Mouse (Mus musculus) lung, embryonic 14.5 days (tissue): ENCODE measurements around the gene Tbc1d22a. TPM values are rescaled to one million over a fixed set of nuclear protein-coding genes. Genes with fewer than 3 reads are reported as not detected.

ENCODE experiments used
- ATAC-seq: fragments of 200-750 bp; cut with Nextera tagmentation; 2 replicates; pipeline ENCODE4 v1.8.0; 2017; ENCODE audit warnings: mild to moderate bottlenecking, moderate TSS enrichment, moderate library complexity; ENCODE audit not compliant: insufficient read depth
- DNase-seq: peaks from one replicate; pipeline ENCODE4 v3.0.0-alpha.2; 2015
- H3K27ac ChIP-seq: fragments of 300-500 bp; sonication (generic); 2 replicates; pipeline ENCODE4 v1.5.1; 2014; ENCODE audit warnings: low read depth, mild to moderate bottlenecking, moderate library complexity
- H3K27me3 ChIP-seq: fragments of 300-500 bp; sonication (generic); 2 replicates; pipeline ENCODE4 v1.6.1; 2014; ENCODE audit warnings: low read length, control low read depth; ENCODE audit not compliant: insufficient read depth
- H3K36me3 ChIP-seq: fragments of 300-500 bp; sonication (generic); 2 replicates; pipeline ENCODE4 v1.6.1; 2014; ENCODE audit warnings: control low read depth; ENCODE audit not compliant: insufficient read depth
- H3K4me1 ChIP-seq: fragments of 300-500 bp; sonication (generic); 2 replicates; pipeline ENCODE4 v1.6.1; 2014; ENCODE audit warnings: antibody characterized with exemption, control low read depth; ENCODE audit not compliant: insufficient read depth
- H3K4me2 ChIP-seq: fragments of 300-500 bp; sonication (generic); 2 replicates; pipeline ENCODE4 v1.6.1; 2014; ENCODE audit warnings: mild to moderate bottlenecking
- H3K4me3 ChIP-seq: fragments of 300-500 bp; sonication (generic); 2 replicates; pipeline ENCODE4 v1.5.1; 2014; ENCODE audit warnings: low read depth, low read length
- H3K9ac ChIP-seq: fragments of 300-500 bp; sonication (generic); 2 replicates; pipeline ENCODE4 v1.6.1; 2014
- H3K9me3 ChIP-seq: fragments of 300-500 bp; sonication (generic); 2 replicates; pipeline ENCODE4 v1.6.1; 2016; ENCODE audit warnings: low read depth, low read length, control low read depth
- CTCF ChIP-seq: IDR thresholded peaks from 2 replicates; pipeline ENCODE4 v1.5.1; 2016; ENCODE audit warnings: antibody characterized with exemption, low read depth
- WGBS: fragments of 180-500 bp; shearing (Covaris S2); extraction: QIAGEN DNeasy Blood & Tissue Kit; methylation state at CpG from one replicate; pipeline ENCODE4 v1.1.7; 2014; 5-methylcytosine and 5-hydroxymethylcytosine counted together
- polyA plus RNA-seq: library from polyadenylated mRNA; unstranded; fragments of >200 nt; fragmentation: Nextera tagmentation; extraction: Ambion mirVana; gene quantifications from 2 replicates; pipeline ENCODE4 v1.2.1, GENCODE M21; 2014

The Tbc1d22a gene
- polyA plus RNA-seq, 1 experiment from 2014 or later: 10.6 TPM

DNA sequence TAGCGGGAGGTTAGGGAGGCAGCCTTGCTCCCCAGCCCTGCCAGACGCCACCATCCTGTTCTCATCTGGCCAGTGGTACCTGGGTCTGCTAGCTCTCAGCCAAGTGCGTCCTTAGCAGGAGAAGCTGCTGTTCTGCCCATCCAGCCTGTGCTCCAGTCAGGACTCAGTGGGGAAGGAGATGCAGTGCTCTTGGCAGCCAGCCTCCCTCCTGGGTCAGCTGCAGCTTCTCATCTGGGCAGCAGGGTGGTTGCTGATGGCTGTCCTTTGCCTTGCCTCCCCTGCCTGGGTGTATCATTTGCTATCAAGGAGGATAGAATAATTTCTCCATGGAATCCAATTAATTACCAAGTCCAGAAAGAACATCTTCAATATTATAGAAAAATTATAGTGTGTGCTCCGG, 152.5 kb downstream of the Tbc1d22a start:
- 78% methylated on average over 4 of the region's 4 CpGs for WGBS
- Histone ChIP-seq H3K4me2 (no peak overlapping the region), H3K9me3 (no peaks in the 10 kb centered on the region), H3K36me3 (no peaks in the 10 kb centered on the region), H3K27ac (no peak overlapping the region), H3K9ac (no peak overlapping the region), H3K27me3 (no peaks in the 10 kb centered on the region), H3K4me3 (no peak overlapping the region), H3K4me1 (0 out of 2 replicates have a peak, but pooled peaks cover 5% of the 10 kb centered on the region)
- DNase-seq (peak; percentile 37), ATAC-seq (no peak)
- no peak for TF ChIP-seq CTCF

DNA sequence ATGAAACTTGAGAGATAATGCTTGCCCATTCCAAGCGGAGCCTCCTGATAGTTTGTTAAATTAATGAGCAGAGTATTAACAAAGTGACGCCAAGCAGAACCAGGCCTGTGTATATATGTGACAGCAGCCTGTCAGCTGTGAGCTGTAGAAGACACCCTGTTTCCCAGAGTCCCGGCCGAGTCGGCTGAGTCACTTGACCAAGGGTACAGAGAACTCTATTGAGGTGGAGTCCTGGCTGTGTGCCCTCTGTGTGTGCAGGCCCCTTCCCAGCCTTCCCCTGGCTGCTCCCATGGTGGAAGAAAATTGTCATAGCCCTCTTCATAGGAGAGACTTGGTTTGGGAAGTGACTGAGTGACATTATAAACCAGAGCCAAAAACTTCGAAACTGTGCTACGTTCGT, 153.0 kb downstream of the Tbc1d22a start:
- H3K4me2 ChIP-seq: no peak overlapping the region
- 50% methylated on average over 8 of the region's 8 CpGs for WGBS
- H3K9ac ChIP-seq: no peak overlapping the region
- ATAC-seq: peak; percentile 83
- H3K9me3 ChIP-seq: no peaks in the 10 kb centered on the region
- DNase-seq: peak; percentile 74
- no peak overlapping the region for H3K27ac ChIP-seq
- H3K4me1 ChIP-seq: 0 out of 2 replicates have a peak, but pooled peaks cover 5% of the 10 kb centered on the region
- TF ChIP-seq CTCF: no peak
- H3K4me3 ChIP-seq: no peak overlapping the region
- no peaks in the 10 kb centered on the region for H3K36me3 ChIP-seq
- no peaks in the 10 kb centered on the region for H3K27me3 ChIP-seq

DNA sequence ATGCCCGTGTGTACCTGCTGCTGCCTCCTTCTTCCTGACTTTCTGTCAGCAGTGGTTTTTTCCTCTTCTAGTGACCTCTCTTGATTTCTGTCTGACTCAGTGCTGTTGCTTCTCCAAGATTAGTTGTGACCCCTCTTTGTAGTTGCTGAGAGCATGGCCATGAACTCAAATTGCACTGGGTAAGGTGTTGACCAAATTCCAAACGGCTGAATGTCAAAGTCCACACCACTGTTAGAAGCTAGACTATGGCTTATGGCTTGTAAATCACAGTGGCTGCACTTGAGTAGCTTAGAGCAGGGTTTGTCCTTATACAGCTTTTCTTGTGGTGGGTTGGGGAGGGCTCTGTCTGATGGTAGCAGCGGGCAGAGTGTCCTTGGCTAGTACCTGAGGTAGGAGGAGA, 156.6 kb downstream of the Tbc1d22a start:
- ATAC-seq (no peak), DNase-seq (no peak)
- Histone ChIP-seq H3K9me3 (no peaks in the 10 kb centered on the region), H3K4me3 (no peak overlapping the region), H3K27ac (no peak overlapping the region), H3K36me3 (no peaks in the 10 kb centered on the region), H3K9ac (no peak overlapping the region), H3K4me1 (0 out of 2 replicates have a peak, but pooled peaks cover 5% of the 10 kb centered on the region), H3K4me2 (no peak overlapping the region), H3K27me3 (no peaks in the 10 kb centered on the region)
- TF ChIP-seq CTCF: no peak
- 74% methylated on average over 3 of the region's 3 CpGs for WGBS

GRCm38 (mm10) chr15:86375262-86375661, 161.0 kb downstream of the Tbc1d22a start:
- ATAC-seq (no peak), DNase-seq (no peak)
- Histone ChIP-seq H3K4me1 (no peaks in the 10 kb centered on the region), H3K9me3 (no peaks in the 10 kb centered on the region), H3K9ac (no peak overlapping the region), H3K27me3 (no peaks in the 10 kb centered on the region), H3K4me3 (no peak overlapping the region), H3K4me2 (no peak overlapping the region), H3K27ac (no peak overlapping the region), H3K36me3 (no peaks in the 10 kb centered on the region)
- 51% methylated on average over 3 of the region's 3 CpGs for WGBS
- no peak for TF ChIP-seq CTCF

- H3K4me2 ChIP-seq: no peak overlapping the region
- no peak for TF ChIP-seq CTCF
- no peak for DNase-seq
- H3K9me3 ChIP-seq: no peaks in the 10 kb centered on the region
- no peak overlapping the region for H3K4me3 ChIP-seq
- 81% methylated on average over 6 of the region's 6 CpGs for WGBS
- no peak overlapping the region for H3K27ac ChIP-seq
- H3K36me3 ChIP-seq: no peaks in the 10 kb centered on the region
- H3K4me1 ChIP-seq: no peaks in the 10 kb centered on the region
- H3K9ac ChIP-seq: no peak overlapping the region
- ATAC-seq: no peak
- H3K27me3 ChIP-seq: no peaks in the 10 kb centered on the region
Observed at GRCm38 (mm10) chr15:86375860-86376394, 161.7 kb downstream of the Tbc1d22a start.

DNA sequence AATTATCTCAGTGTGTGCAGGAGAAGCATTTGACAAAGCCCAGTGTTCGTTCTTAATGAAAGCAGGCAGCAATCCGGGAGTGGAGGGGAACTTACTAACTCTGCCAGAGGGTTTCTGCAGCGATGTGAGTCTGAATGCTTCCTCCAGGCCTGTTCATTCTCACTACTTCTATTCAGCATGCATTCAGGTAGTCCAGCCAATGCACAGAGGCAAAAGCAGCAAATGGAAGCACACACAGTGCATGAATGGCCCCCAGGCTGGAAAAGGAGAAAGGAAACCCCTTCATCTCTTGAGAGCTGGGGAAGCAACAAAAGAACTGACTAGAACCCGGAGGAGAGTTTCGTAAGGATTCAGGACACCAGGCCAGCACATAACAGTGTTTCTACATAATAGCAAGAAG, 169.0 kb downstream of the Tbc1d22a start:
- H3K4me1 ChIP-seq: no peaks in the 10 kb centered on the region

GRCm38 (mm10) chr15:86385436-86385835, 171.2 kb downstream of the Tbc1d22a start:
- 30% methylated on average over 2 of the region's 2 CpGs for WGBS

More for the DNA sequence above, 169.0 kb downstream of the Tbc1d22a start:
- no peaks in the 10 kb centered on the region for H3K9me3 ChIP-seq
- no peaks in the 10 kb centered on the region for H3K27me3 ChIP-seq
- no peak overlapping the region for H3K4me3 ChIP-seq
- no peak for ATAC-seq
- H3K27ac ChIP-seq: no peak overlapping the region
- WGBS: 87% methylated on average over 5 of the region's 5 CpGs
- no peak for TF ChIP-seq CTCF
- H3K9ac ChIP-seq: no peak overlapping the region
- no peak for DNase-seq
- H3K4me2 ChIP-seq: no peak overlapping the region
- no peaks in the 10 kb centered on the region for H3K36me3 ChIP-seq

More at GRCm38 (mm10) chr15:86385436-86385835, 171.2 kb downstream of the Tbc1d22a start:
- TF ChIP-seq CTCF: no peak
- no peaks in the 10 kb centered on the region for H3K9me3 ChIP-seq
- no peak overlapping the region for H3K27ac ChIP-seq
- no peak for DNase-seq
- no peak overlapping the region for H3K4me2 ChIP-seq
- ATAC-seq: no peak
- H3K36me3 ChIP-seq: no peaks in the 10 kb centered on the region
- no peak overlapping the region for H3K9ac ChIP-seq
- H3K27me3 ChIP-seq: no peaks in the 10 kb centered on the region
- H3K4me1 ChIP-seq: no peaks in the 10 kb centered on the region
- H3K4me3 ChIP-seq: no peak overlapping the region
